Mouse (Mus musculus): ENCODE data around the gene 1110008L16Rik. TPM values are rescaled to one million over a fixed set of nuclear protein-coding genes. Genes with fewer than 3 reads are reported as not detected.
"Not testable (repeated sequence)": the region's sequence is repeated elsewhere in the genome, so short reads cannot be mapped to it uniquely, and the experiment has no call there.

Gene 1110008L16Rik
- polyA plus RNA-seq, 1 experiment: 7.9 TPM

GRCm38 (mm10) chr12:55321642-55322291 is 22.4 kb downstream of the 1110008L16Rik start:
- WGBS: 90% methylated on average over 18 of the region's 18 CpGs

GRCm38 (mm10) chr12:55325702-55326101 is 26.3 kb downstream of the 1110008L16Rik start:
- H3K4me1 ChIP-seq (ENCODE audit: control insufficient read depth, insufficient read depth, low read length): peaks cover 2% of the 10 kb centered on the region; the same call in 1 of the 2 replicates
- no peak overlapping the region for H3K4me3 ChIP-seq (replicated peaks; ENCODE audit: control insufficient read depth, low read depth, low read length)
- 58% methylated on average over 7 of the region's 7 CpGs for WGBS
- TF ChIP-seq POLR2A (IDR thresholded peaks at IDR 0.05; ENCODE audit: borderline replicate concordance, control insufficient read depth, low read depth, low read length) (no peak), CTCF (IDR thresholded peaks at IDR 0.05; ENCODE audit: control insufficient read depth, insufficient read depth, low read length) (no peak)
- H3K27ac ChIP-seq (ENCODE audit: control insufficient read depth, insufficient read depth, low read depth, low read length, poor library complexity): no peak overlapping the region

More at GRCm38 (mm10) chr12:55321642-55322291, 22.4 kb downstream of the 1110008L16Rik start:
- no peak overlapping the region for H3K4me3 ChIP-seq (replicated peaks; ENCODE audit: control insufficient read depth, low read depth, low read length)
- H3K4me1 ChIP-seq (ENCODE audit: control insufficient read depth, insufficient read depth, low read length): no peaks in the 10 kb centered on the region; the same call in 1 of the 2 replicates
- TF ChIP-seq POLR2A (IDR thresholded peaks at IDR 0.05; ENCODE audit: borderline replicate concordance, control insufficient read depth, low read depth, low read length): no peak
- no peak overlapping the region for H3K27ac ChIP-seq (ENCODE audit: control insufficient read depth, insufficient read depth, low read depth, low read length, poor library complexity)

- TF ChIP-seq CTCF (IDR thresholded peaks at IDR 0.05; ENCODE audit: control insufficient read depth, insufficient read depth, low read length): no peak
- no peak for TF ChIP-seq POLR2A (IDR thresholded peaks at IDR 0.05; ENCODE audit: borderline replicate concordance, control insufficient read depth, low read depth, low read length)
- H3K4me3 ChIP-seq (replicated peaks; ENCODE audit: control insufficient read depth, low read depth, low read length): no peak overlapping the region
- H3K27ac ChIP-seq (ENCODE audit: control insufficient read depth, insufficient read depth, low read depth, low read length, poor library complexity): no peak overlapping the region
Observed at GRCm38 (mm10) chr12:55328784-55329183, 29.4 kb downstream of the 1110008L16Rik start.

GRCm38 (mm10) chr12:55329351-55329750 is 30.0 kb downstream of the 1110008L16Rik start:
- 36% methylated on average over 7 of the region's 7 CpGs for WGBS
- no peak overlapping the region for H3K27ac ChIP-seq (ENCODE audit: control insufficient read depth, insufficient read depth, low read depth, low read length, poor library complexity)
- TF ChIP-seq POLR2A (IDR thresholded peaks at IDR 0.05; ENCODE audit: borderline replicate concordance, control insufficient read depth, low read depth, low read length) (no peak), CTCF (IDR thresholded peaks at IDR 0.05; ENCODE audit: control insufficient read depth, insufficient read depth, low read length) (no peak)

More at GRCm38 (mm10) chr12:55328784-55329183, 29.4 kb downstream of the 1110008L16Rik start:
- peaks cover 2% of the 10 kb centered on the region; the same call in 1 of the 2 replicates for H3K4me1 ChIP-seq (ENCODE audit: control insufficient read depth, insufficient read depth, low read length)
- 58% methylated on average over 4 of the region's 4 CpGs for WGBS

GRCm38 (mm10) chr12:55333662-55334061 is 34.3 kb downstream of the 1110008L16Rik start:
- TF ChIP-seq POLR2A (IDR thresholded peaks at IDR 0.05; ENCODE audit: borderline replicate concordance, control insufficient read depth, low read depth, low read length): no peak
- no peak for TF ChIP-seq CTCF (IDR thresholded peaks at IDR 0.05; ENCODE audit: control insufficient read depth, insufficient read depth, low read length)
- Histone ChIP-seq H3K4me3 (replicated peaks; ENCODE audit: control insufficient read depth, low read depth, low read length) (no peak overlapping the region), H3K4me1 (ENCODE audit: control insufficient read depth, insufficient read depth, low read length) (peaks cover 2% of the 10 kb centered on the region; the same call in 1 of the 2 replicates), H3K27ac (ENCODE audit: control insufficient read depth, insufficient read depth, low read depth, low read length, poor library complexity) (no peak overlapping the region)
- 92% methylated on average over 7 of the region's 7 CpGs for WGBS

More at GRCm38 (mm10) chr12:55329351-55329750, 30.0 kb downstream of the 1110008L16Rik start:
- Histone ChIP-seq H3K4me1 (ENCODE audit: control insufficient read depth, insufficient read depth, low read length) (peaks cover 2% of the 10 kb centered on the region; the same call in 1 of the 2 replicates), H3K4me3 (replicated peaks; ENCODE audit: control insufficient read depth, low read depth, low read length) (no peak overlapping the region)

GRCm38 (mm10) chr12:55338490-55338889 is 39.1 kb downstream of the 1110008L16Rik start:
- H3K4me3 ChIP-seq (replicated peaks; ENCODE audit: control insufficient read depth, low read depth, low read length); H3K4me1 ChIP-seq (ENCODE audit: control insufficient read depth, insufficient read depth, low read length); H3K27ac ChIP-seq (ENCODE audit: control insufficient read depth, insufficient read depth, low read depth, low read length, poor library complexity): not testable (repeated sequence)
- 88% methylated on average over 1 of the region's 2 CpGs for WGBS

GRCm38 (mm10) chr12:55343045-55343444 is 43.7 kb downstream of the 1110008L16Rik start:
- H3K4me1 ChIP-seq (ENCODE audit: control insufficient read depth, insufficient read depth, low read length); H3K4me3 ChIP-seq (replicated peaks; ENCODE audit: control insufficient read depth, low read depth, low read length); H3K27ac ChIP-seq (ENCODE audit: control insufficient read depth, insufficient read depth, low read depth, low read length, poor library complexity): not testable (repeated sequence)
- WGBS: 48% methylated on average over 1 of the region's 1 CpGs

GRCm38 (mm10) chr12:55343998-55344397 is 44.6 kb downstream of the 1110008L16Rik start:
- Histone ChIP-seq H3K4me1 (ENCODE audit: control insufficient read depth, insufficient read depth, low read length) (no peaks in the 10 kb centered on the region; the same call in 1 of the 2 replicates), H3K27ac (ENCODE audit: control insufficient read depth, insufficient read depth, low read depth, low read length, poor library complexity) (0 out of 2 replicates have a peak overlapping the region, but pooled peaks have one; percentile 22), H3K4me3 (replicated peaks; ENCODE audit: control insufficient read depth, low read depth, low read length) (no peak overlapping the region)
- no peak for TF ChIP-seq POLR2A (IDR thresholded peaks at IDR 0.05; ENCODE audit: borderline replicate concordance, control insufficient read depth, low read depth, low read length)
- no peak for TF ChIP-seq CTCF (IDR thresholded peaks at IDR 0.05; ENCODE audit: control insufficient read depth, insufficient read depth, low read length)
- 81% methylated on average over 11 of the region's 11 CpGs for WGBS

GRCm38 (mm10) chr12:55344583-55344982 is 45.2 kb downstream of the 1110008L16Rik start:
- no peak for TF ChIP-seq CTCF (IDR thresholded peaks at IDR 0.05; ENCODE audit: control insufficient read depth, insufficient read depth, low read length)
- TF ChIP-seq POLR2A (IDR thresholded peaks at IDR 0.05; ENCODE audit: borderline replicate concordance, control insufficient read depth, low read depth, low read length): no peak
- H3K4me3 ChIP-seq (replicated peaks; ENCODE audit: control insufficient read depth, low read depth, low read length): no peak overlapping the region
- peak overlapping the region; percentile 6; the same call in 1 of the 2 replicates for H3K27ac ChIP-seq (ENCODE audit: control insufficient read depth, insufficient read depth, low read depth, low read length, poor library complexity)
- WGBS: 37% methylated on average over 13 of the region's 13 CpGs
- H3K4me1 ChIP-seq (ENCODE audit: control insufficient read depth, insufficient read depth, low read length): no peaks in the 10 kb centered on the region; the same call in 1 of the 2 replicates
